Mouse (Mus musculus) thymus, postnatal 10 days (tissue): ENCODE measurements around the gene Jmjd1c.
A peak's percentile ranks its signal among the peaks of the same experiment; 100 is the strongest.

Experiments
- DNase-seq, 2 experiments: peaks; one replicate each; pipeline ENCODE4 v3.0.0; 2021; ENCODE audit warnings: low spot score in 2 of 2

Gene Jmjd1c

GRCm38 (mm10) chr10:67095798-67096620 is at the start of gene Jmjd1c:
TSS of gene Jmjd1c (plus strand) at chr10:67096125.
- DNase-seq, result peak; percentile 65 to 70

- DNase-seq, result no peak
Measured at GRCm38 (mm10) chr10:67047712-67048645, 47.9 kb upstream of the Jmjd1c start.

- DNase-seq, result no peak
Measured at GRCm38 (mm10) chr10:67048871-67049615, 46.9 kb upstream of the Jmjd1c start.

GRCm38 (mm10) chr10:67049621-67050020 is 46.3 kb upstream of the Jmjd1c start:
- no peak for DNase-seq

GRCm38 (mm10) chr10:67050766-67051165 is 45.2 kb upstream of the Jmjd1c start:
- no peak for DNase-seq

GRCm38 (mm10) chr10:67051466-67051865 is 44.5 kb upstream of the Jmjd1c start:
- DNase-seq, result no peak

- DNase-seq, result no peak
Measured at GRCm38 (mm10) chr10:67052429-67052828, 43.5 kb upstream of the Jmjd1c start.

- DNase-seq, result no peak
Measured at GRCm38 (mm10) chr10:67053475-67053874, 42.5 kb upstream of the Jmjd1c start.

GRCm38 (mm10) chr10:67055867-67056856 is 39.8 kb upstream of the Jmjd1c start:
- no peak for DNase-seq

GRCm38 (mm10) chr10:67057208-67057607 is 38.7 kb upstream of the Jmjd1c start:
- DNase-seq, result no peak

- DNase-seq, result no peak
Measured at GRCm38 (mm10) chr10:67057696-67058095, 38.2 kb upstream of the Jmjd1c start.

- DNase-seq, result no peak
Measured at GRCm38 (mm10) chr10:67058297-67058696, 37.6 kb upstream of the Jmjd1c start.

GRCm38 (mm10) chr10:67058702-67059101 is 37.2 kb upstream of the Jmjd1c start:
- DNase-seq, result no peak

GRCm38 (mm10) chr10:67061367-67061801 is 34.5 kb upstream of the Jmjd1c start:
- no peak for DNase-seq

GRCm38 (mm10) chr10:67061823-67062222 is 34.1 kb upstream of the Jmjd1c start:
- no peak for DNase-seq

- no peak for DNase-seq
Measured at GRCm38 (mm10) chr10:67065277-67065887, 30.5 kb upstream of the Jmjd1c start.

- DNase-seq, result no peak
Measured at GRCm38 (mm10) chr10:67065927-67066326, 30.0 kb upstream of the Jmjd1c start.

GRCm38 (mm10) chr10:67066421-67066820 is 29.5 kb upstream of the Jmjd1c start:
- DNase-seq, result no peak

- DNase-seq, result no peak
Measured at GRCm38 (mm10) chr10:67069013-67069412, 26.9 kb upstream of the Jmjd1c start.

- DNase-seq, result no peak
Measured at GRCm38 (mm10) chr10:67071389-67071788, 24.5 kb upstream of the Jmjd1c start.
